In the genomic region with DNA sequence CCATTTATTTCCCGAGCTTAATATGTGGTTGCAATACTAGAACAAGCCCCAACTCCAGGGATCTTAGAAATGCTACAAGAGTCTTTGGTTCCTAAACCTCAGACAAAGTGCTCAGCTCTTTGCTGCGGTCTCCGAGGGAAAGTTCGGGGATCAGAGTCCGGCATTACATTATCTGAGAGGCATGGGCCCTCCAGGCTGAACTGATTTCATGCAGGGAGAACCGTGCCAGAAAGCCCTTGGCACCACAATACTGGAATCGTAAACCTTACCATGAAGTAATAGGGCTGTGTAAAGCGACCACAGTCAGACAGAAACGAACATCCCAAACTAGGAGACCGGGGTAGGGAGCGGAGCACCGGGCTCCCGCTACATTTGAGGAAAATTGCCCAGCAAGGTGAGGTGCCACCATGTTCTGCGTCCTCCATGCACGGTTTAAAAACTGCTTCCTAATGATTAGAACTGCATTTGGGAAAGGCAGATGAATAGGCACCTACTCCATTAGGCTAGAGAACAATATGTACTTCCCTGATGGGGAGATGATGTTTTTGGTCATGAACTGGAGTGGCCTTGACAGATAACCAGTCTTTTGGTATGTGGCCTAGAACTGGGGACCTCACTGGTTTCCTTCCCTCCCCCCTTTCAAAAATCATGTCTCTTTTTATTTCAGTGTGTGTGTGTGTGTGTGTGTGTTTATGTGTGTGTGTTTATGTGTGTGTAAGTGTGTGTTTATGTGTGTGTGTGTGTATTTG, we compare ENCODE assay signal across 9 mouse cellular contexts.
"Had no signal": no experiment of that assay in that cellular context is flagged by ENCODE, and none has a peak within 500 bp of the region (broad histone marks: within the 10 kb centered on the region; RNA-seq: fewer than 3 reads in every experiment).

No protein-coding gene starts in this region.

- H3K9ac ChIP-seq: limb, embryonic 13.5 days; lung, embryonic 15.5 days; midbrain, embryonic 15.5 days; neural tube, embryonic 12.5 days had no signal

- H3K36me3 ChIP-seq: limb, embryonic 13.5 days; lung, embryonic 15.5 days; midbrain, embryonic 15.5 days; neural tube, embryonic 12.5 days had no signal

- DNase-seq: kidney, adult 8-10 months; kidney, postnatal 25 days; layer of hippocampus, postnatal 36 days; thymus, postnatal 36 days had no signal

- H3K27me3 ChIP-seq: limb, embryonic 13.5 days; lung, embryonic 15.5 days; midbrain, embryonic 15.5 days; neural tube, embryonic 12.5 days had no signal

- H3K4me2 ChIP-seq: limb, embryonic 13.5 days; lung, embryonic 15.5 days; midbrain, embryonic 11.5 days; midbrain, embryonic 15.5 days; neural tube, embryonic 12.5 days had no signal

- H3K4me1 ChIP-seq: midbrain, embryonic 15.5 days; neural tube, embryonic 12.5 days had no signal

- ATAC-seq: midbrain, embryonic 15.5 days had no signal

- H3K9me3 ChIP-seq: limb, embryonic 13.5 days; lung, embryonic 15.5 days; midbrain, embryonic 15.5 days; neural tube, embryonic 12.5 days had no signal

- H3K4me3 ChIP-seq: limb, embryonic 13.5 days; lung, embryonic 15.5 days; midbrain, embryonic 15.5 days; neural tube, embryonic 12.5 days had no signal

- H3K27ac ChIP-seq: limb, embryonic 13.5 days; lung, embryonic 15.5 days; midbrain, embryonic 15.5 days; neural tube, embryonic 12.5 days had no signal
